Mouse (Mus musculus) limb, embryonic 10.5 days (tissue): Measurements from ENCODE around the gene Pccb. TPM values are rescaled to one million over a fixed set of nuclear protein-coding genes. Genes with fewer than 3 reads are reported as not detected.

Experiments used
- DNase-seq: peaks from one replicate; pipeline ENCODE4 v3.0.0-alpha.2; 2017; ENCODE audit warnings: low spot score
- H3K27ac ChIP-seq: fragments of 300-500 bp; sonication (generic); 2 replicates; pipeline ENCODE4 v1.5.1; 2016; ENCODE audit warnings: mild to moderate bottlenecking
- H3K27me3 ChIP-seq: fragments of 300-500 bp; sonication (generic); 2 replicates; pipeline ENCODE4 v1.6.1; 2016; ENCODE audit warnings: low read depth, mild to moderate bottlenecking; ENCODE audit not compliant: poor library complexity, severe bottlenecking
- H3K36me3 ChIP-seq: fragments of 300-500 bp; sonication (generic); 2 replicates; pipeline ENCODE4 v1.6.1; 2016; ENCODE audit warnings: mild to moderate bottlenecking, moderate library complexity
- H3K4me1 ChIP-seq: fragments of 300-500 bp; sonication (generic); 2 replicates; pipeline ENCODE4 v1.6.1; 2016
- H3K4me3 ChIP-seq: fragments of 300-500 bp; sonication (generic); 2 replicates; pipeline ENCODE4 v1.5.1; 2016; ENCODE audit warnings: mild to moderate bottlenecking, moderate library complexity
- H3K9me3 ChIP-seq: fragments of 300-500 bp; sonication (generic); replicated peaks from 2 replicates; pipeline ENCODE4 v1.6.1; 2016; ENCODE audit warnings: mild to moderate bottlenecking
- whole genome bisulfite sequencing: fragments of 180-500 bp; shearing (Covaris S2); methylation state at CpG from one replicate; pipeline ENCODE4 v1.1.7; 2016; 5-methylcytosine and 5-hydroxymethylcytosine counted together
- polyA plus RNA-seq: library from polyadenylated mRNA; unstranded; fragments of >200 nt; fragmentation: Nextera tagmentation; extraction: Ambion mirVana; gene quantifications from 2 replicates; pipeline ENCODE4 v1.2.1, GENCODE M21; 2016

The Pccb gene
- polyA plus RNA-seq, 1 experiment from 2014 or later = 15.6 TPM

DNA sequence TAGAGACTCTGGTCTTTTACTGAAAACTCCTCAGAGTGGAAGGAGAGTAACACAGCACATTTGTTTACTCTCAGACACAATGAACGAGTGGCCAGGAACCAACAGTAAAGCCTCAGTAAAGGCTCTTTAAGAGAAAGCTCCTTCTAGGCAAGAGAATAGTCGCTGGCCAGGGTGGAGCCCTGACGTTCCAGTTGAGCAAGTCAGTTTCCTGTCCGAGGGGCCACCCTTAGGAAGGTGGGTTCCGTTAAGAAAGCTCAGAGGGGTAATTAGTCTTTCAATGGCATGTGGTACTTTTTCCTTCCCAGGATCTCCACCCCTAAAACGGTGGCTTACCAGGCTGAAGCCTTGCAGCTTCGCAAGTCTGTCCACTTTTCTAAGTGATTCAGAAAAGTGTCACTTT is 2.7 kb upstream of the Pccb start:
- Histone ChIP-seq H3K36me3 (no peaks in the 10 kb centered on the region), H3K27ac (no peak overlapping the region), H3K27me3 (no peaks in the 10 kb centered on the region), H3K4me1 (peaks cover 21% of the 10 kb centered on the region), H3K4me3 (no peak overlapping the region), H3K9me3 (no peaks in the 10 kb centered on the region)
- WGBS = 49% methylated on average over 7 of the region's 7 CpGs
- no peak for DNase-seq

GRCm38 (mm10) chr9:101036876-101037275 is 2.2 kb upstream of the Pccb start:
- Histone ChIP-seq H3K27ac (no peak overlapping the region), H3K9me3 (no peaks in the 10 kb centered on the region), H3K4me3 (no peak overlapping the region), H3K36me3 (no peaks in the 10 kb centered on the region), H3K4me1 (peaks cover 21% of the 10 kb centered on the region), H3K27me3 (no peaks in the 10 kb centered on the region)
- WGBS = 86% methylated on average over 2 of the region's 2 CpGs
- no peak for DNase-seq

- DNase-seq = no peak
- no peaks in the 10 kb centered on the region for H3K27me3 ChIP-seq
- 0 out of 2 replicates have a peak, but pooled peaks cover 4% of the 10 kb centered on the region for H3K36me3 ChIP-seq
- no peaks in the 10 kb centered on the region for H3K9me3 ChIP-seq
- no peak overlapping the region for H3K4me3 ChIP-seq
- 82% methylated on average over 14 of the region's 15 CpGs for WGBS
- no peak overlapping the region for H3K27ac ChIP-seq
- H3K4me1 ChIP-seq = peaks cover 21% of the 10 kb centered on the region
Measured at GRCm38 (mm10) chr9:101035836-101036596, 1.3 kb upstream of the Pccb start.

GRCm38 (mm10) chr9:101033761-101034447 is 794 bp downstream of the Pccb start:
- WGBS = 11% methylated on average over 14 of the region's 14 CpGs
- peak overlapping the region; percentile 67 for H3K4me3 ChIP-seq
- H3K27ac ChIP-seq = peak overlapping the region; percentile 97
- peaks cover 8% of the 10 kb centered on the region; the same call in 1 of the 2 replicates for H3K36me3 ChIP-seq
- no peaks in the 10 kb centered on the region for H3K27me3 ChIP-seq
- no peaks in the 10 kb centered on the region for H3K9me3 ChIP-seq
- H3K4me1 ChIP-seq = peaks cover 21% of the 10 kb centered on the region
- DNase-seq = peak; percentile 41

- DNase-seq = no peak
- Histone ChIP-seq H3K4me1 (no peaks in the 10 kb centered on the region), H3K27ac (no peak overlapping the region), H3K4me3 (no peak overlapping the region), H3K27me3 (no peaks in the 10 kb centered on the region), H3K36me3 (peaks cover 22% of the 10 kb centered on the region), H3K9me3 (no peaks in the 10 kb centered on the region)
- 97% methylated on average over 10 of the region's 10 CpGs for WGBS
Measured at GRCm38 (mm10) chr9:101018768-101019167, 15.9 kb downstream of the Pccb start.

- no peak overlapping the region for H3K27ac ChIP-seq
- WGBS = 73% methylated on average over 15 of the region's 15 CpGs
- H3K36me3 ChIP-seq = peaks cover 17% of the 10 kb centered on the region
- no peaks in the 10 kb centered on the region for H3K9me3 ChIP-seq
- no peaks in the 10 kb centered on the region for H3K4me1 ChIP-seq
- no peaks in the 10 kb centered on the region for H3K27me3 ChIP-seq
- no peak for DNase-seq
- no peak overlapping the region for H3K4me3 ChIP-seq
Measured at GRCm38 (mm10) chr9:101017734-101018516, 16.8 kb downstream of the Pccb start.

DNA sequence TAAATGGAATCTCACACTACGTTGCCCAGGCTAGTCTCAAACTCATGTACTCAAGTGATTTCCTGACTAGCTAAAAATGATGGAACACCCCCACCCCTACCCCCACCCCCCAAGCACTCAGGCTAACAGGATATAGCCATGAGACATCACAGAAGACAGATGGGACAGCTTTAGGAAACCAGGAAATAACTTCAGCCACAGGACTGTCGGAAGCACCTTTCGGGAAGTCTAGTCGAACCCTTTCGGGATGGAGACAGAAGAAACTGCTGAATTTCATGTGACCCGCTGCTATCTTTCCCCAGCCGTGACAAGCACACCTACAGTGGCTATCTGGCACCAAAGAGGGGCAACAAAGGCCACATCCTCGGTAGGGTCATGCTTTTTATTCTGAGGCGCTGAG is 19.4 kb downstream of the Pccb start:
- no peaks in the 10 kb centered on the region for H3K4me1 ChIP-seq
- WGBS = 91% methylated on average over 9 of the region's 9 CpGs

GRCm38 (mm10) chr9:101012433-101012832 is 22.3 kb downstream of the Pccb start:
- Histone ChIP-seq H3K4me1 (no peaks in the 10 kb centered on the region), H3K27me3 (no peaks in the 10 kb centered on the region), H3K27ac (no peak overlapping the region), H3K9me3 (no peaks in the 10 kb centered on the region), H3K4me3 (no peak overlapping the region), H3K36me3 (peaks cover 11% of the 10 kb centered on the region)
- 86% methylated on average over 10 of the region's 10 CpGs for WGBS
- DNase-seq = no peak

More for the DNA sequence above, 19.4 kb downstream of the Pccb start:
- Histone ChIP-seq H3K27me3 (no peaks in the 10 kb centered on the region), H3K4me3 (no peak overlapping the region), H3K9me3 (no peaks in the 10 kb centered on the region), H3K27ac (no peak overlapping the region), H3K36me3 (peaks cover 11% of the 10 kb centered on the region)
- DNase-seq = no peak

DNA sequence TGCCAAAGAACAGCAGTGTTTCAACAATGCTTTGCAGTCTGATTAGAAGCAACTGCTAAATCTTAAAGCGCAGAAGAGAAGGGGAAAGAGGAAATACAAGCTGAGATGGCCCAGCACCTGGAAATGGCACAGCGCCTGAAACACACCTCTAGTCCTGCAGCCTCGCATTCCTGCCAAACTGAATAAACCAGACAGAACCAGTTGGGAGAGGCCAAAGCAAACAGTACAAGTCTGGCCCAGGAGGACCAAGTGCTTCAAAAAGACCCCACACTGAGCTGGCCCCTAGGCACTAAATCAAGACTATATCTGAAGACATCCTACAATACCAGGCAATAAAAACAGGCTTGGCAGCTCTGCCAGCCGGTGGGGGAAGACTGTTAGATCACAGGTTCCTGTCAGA is 28.8 kb downstream of the Pccb start:
- Histone ChIP-seq H3K27me3 (no peaks in the 10 kb centered on the region), H3K4me1 (no peaks in the 10 kb centered on the region), H3K9me3 (no peaks in the 10 kb centered on the region), H3K27ac (no peak overlapping the region), H3K4me3 (no peak overlapping the region), H3K36me3 (peaks cover 11% of the 10 kb centered on the region; the same call in 1 of the 2 replicates)
- DNase-seq = no peak
- 71% methylated on average over 4 of the region's 4 CpGs for WGBS

DNA sequence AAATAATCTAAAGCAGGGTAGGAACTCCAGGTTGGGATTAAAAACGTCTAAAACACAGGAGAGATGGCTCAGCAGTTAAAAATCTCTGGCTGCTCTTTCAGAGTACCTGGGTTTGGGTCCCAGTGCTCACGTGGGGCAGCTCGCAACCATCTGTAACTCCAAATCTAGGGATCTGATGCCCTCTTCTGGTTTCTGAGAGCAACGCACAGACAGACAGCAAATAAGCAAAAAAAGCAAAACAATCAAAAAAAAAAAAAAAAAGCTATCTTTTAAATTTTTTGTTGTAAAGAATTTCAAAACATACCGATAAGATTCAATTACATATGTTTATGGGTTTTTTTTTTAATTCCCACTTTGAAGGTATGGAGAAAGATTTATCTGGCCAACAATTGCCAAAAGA is 31.4 kb downstream of the Pccb start:
- H3K27me3 ChIP-seq = no peaks in the 10 kb centered on the region
- H3K4me3 ChIP-seq = no peak overlapping the region
- no peaks in the 10 kb centered on the region for H3K9me3 ChIP-seq
- DNase-seq = no peak
- no peak overlapping the region for H3K27ac ChIP-seq
- 93% methylated on average over 5 of the region's 5 CpGs for WGBS
- H3K4me1 ChIP-seq = no peaks in the 10 kb centered on the region
- peaks cover 11% of the 10 kb centered on the region; the same call in 1 of the 2 replicates for H3K36me3 ChIP-seq

- no peak for DNase-seq
- H3K27ac ChIP-seq = no peak overlapping the region
- H3K9me3 ChIP-seq = no peaks in the 10 kb centered on the region
- no peaks in the 10 kb centered on the region for H3K27me3 ChIP-seq
- H3K36me3 ChIP-seq = peaks cover 11% of the 10 kb centered on the region; the same call in 1 of the 2 replicates
- WGBS = 93% methylated on average over 8 of the region's 8 CpGs
- H3K4me1 ChIP-seq = no peaks in the 10 kb centered on the region
- no peak overlapping the region for H3K4me3 ChIP-seq
Measured at GRCm38 (mm10) chr9:101002841-101003240, 31.9 kb downstream of the Pccb start.

DNA sequence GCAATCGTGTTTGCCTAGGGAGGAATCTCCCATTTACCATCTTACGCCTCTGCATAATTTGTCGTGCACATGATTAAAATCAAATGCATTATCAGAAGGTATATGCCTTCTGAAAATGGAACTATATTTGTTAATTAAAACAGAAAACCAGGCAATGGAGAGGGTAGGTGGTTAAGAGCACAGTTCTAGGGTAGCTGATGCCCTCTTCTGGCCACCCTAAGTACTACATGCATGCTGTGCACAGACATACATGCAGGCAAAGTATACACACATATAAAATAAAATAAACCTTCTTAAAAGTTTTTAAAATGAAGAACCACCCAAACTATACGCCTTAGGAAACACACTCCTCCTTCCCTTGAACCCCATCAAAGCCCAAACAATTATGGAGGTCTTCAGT is 32.6 kb downstream of the Pccb start:
- no peaks in the 10 kb centered on the region for H3K27me3 ChIP-seq
- no peaks in the 10 kb centered on the region for H3K9me3 ChIP-seq
- H3K4me3 ChIP-seq = no peak overlapping the region
- DNase-seq = no peak
- 88% methylated on average over 4 of the region's 4 CpGs for WGBS
- no peaks in the 10 kb centered on the region for H3K4me1 ChIP-seq
- no peak overlapping the region for H3K27ac ChIP-seq
- H3K36me3 ChIP-seq = peaks cover 11% of the 10 kb centered on the region; the same call in 1 of the 2 replicates

GRCm38 (mm10) chr9:100997138-100997537 is 37.6 kb downstream of the Pccb start:
- peaks cover 21% of the 10 kb centered on the region for H3K36me3 ChIP-seq
- WGBS = 91% methylated on average over 2 of the region's 2 CpGs

More at GRCm38 (mm10) chr9:100997138-100997537, 37.6 kb downstream of the Pccb start:
- Histone ChIP-seq H3K4me3 (no peak overlapping the region), H3K4me1 (no peaks in the 10 kb centered on the region), H3K9me3 (no peaks in the 10 kb centered on the region), H3K27me3 (no peaks in the 10 kb centered on the region), H3K27ac (no peak overlapping the region)
- no peak for DNase-seq
